Mouse (Mus musculus) T-cell, adult 66 days (primary cell): Measurements from ENCODE around the gene Klra17. TPM values are rescaled to one million over a fixed set of nuclear protein-coding genes. Genes with fewer than 3 reads are reported as not detected.

Experiments used
- total RNA-seq, 2 experiments: library from RNA; stranded (reverse); gene quantifications; 3 replicates in 1 of 2; 4 replicates in 1 of 2; pipeline ENCODE4 v1.2.4; 2023

The Klra17 gene
- 1 to 10 TPM in 1 of 2 experiments, under 1 TPM in 1; 0.83 to 1.3 TPM for total RNA-seq

GRCm38 (mm10) chr6:129876549-129876948 lies at the start of gene Klra17:
Gene Klra17, minus strand, starts transcription at chr6:129876672.

GRCm38 (mm10) chr6:129917476-129917946 lies 41.0 kb upstream of the Klra17 start, which contains the start of gene Klra5:
Gene Klra5, minus strand, starts transcription at chr6:129917650.

GRCm38 (mm10) chr6:129862349-129862748 lies 14.1 kb downstream of the Klra17 start, which contains the start of gene Gm17631:
Gene Gm17631, plus strand, starts transcription at chr6:129862649.

DNA sequence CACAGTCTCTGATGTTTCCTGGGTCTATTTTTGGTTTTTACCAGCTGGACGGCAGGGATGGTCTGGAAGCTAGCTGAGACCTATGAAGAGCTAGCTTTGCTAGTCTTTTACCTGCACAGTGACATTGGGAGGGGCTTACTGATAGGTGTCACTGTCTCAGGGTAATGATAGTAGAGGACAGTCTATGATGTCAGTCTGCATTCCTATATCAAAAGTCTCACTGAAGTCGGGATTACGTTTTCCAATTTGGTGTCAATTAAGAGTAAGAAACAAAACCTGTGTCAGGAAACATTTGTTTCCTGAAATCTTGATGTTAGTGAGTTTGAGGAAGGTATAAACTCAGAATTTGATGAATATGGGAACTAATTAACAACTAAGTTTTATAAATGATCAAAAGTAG lies 92.3 kb downstream of the Klra17 start, which contains the start of gene Gm156:
TSS of gene Gm156 (minus strand) at position 101 of the 400 bp plus-strand sequence.

Other genes starting within 250 kb of the Klra17 start
- gene Klrc3, start 233.3 kb downstream of the Klra17 start, total RNA-seq, result 1 to 10 TPM; 1.3 to 2.2 TPM
- gene Klrc2, start 216.0 kb downstream of the Klra17 start, total RNA-seq, result 1 to 10 TPM; 3.3 to 5.8 TPM
- 10 to 100 TPM in 1 of 2 experiments, 1 to 10 TPM in 1; 9.2 to 13.7 TPM for gene Klrc1, start 197.7 kb downstream of the Klra17 start, total RNA-seq
- 1 to 10 TPM in 1 of 2 experiments, under 1 TPM in 1; 0.71 to 3.6 TPM for gene Klri1, start 159.5 kb downstream of the Klra17 start, total RNA-seq
- gene Klri2, start 136.2 kb downstream of the Klra17 start, total RNA-seq, result 1 to 10 TPM in 1 of 2 experiments, under 1 TPM in 1; 0.59 to 1.5 TPM
- gene Gm156, start 92.4 kb downstream of the Klra17 start, total RNA-seq, result not detected
- gene Gm17631, start 14.0 kb downstream of the Klra17 start, total RNA-seq, result not detected
- not detected for gene Klra5, start 41.0 kb upstream of the Klra17 start, total RNA-seq
- gene Klra6, start 150.3 kb upstream of the Klra17 start, total RNA-seq, result 1 to 10 TPM; 1.6 to 3.2 TPM
- 1 to 10 TPM in 1 of 2 experiments, not detected in 1; 1.0 TPM for gene Klra4, start 190.6 kb upstream of the Klra17 start, total RNA-seq